Mouse (Mus musculus) liver, adult 2 months (tissue): ENCODE data around the gene Gm20708.

Experiments
- CTCF ChIP-seq: fragments of 200-500 bp; IDR thresholded peaks from 2 replicates; pipeline ENCODE4 v1.5.1; 2011; ENCODE audit warnings: low read depth, low read length, control low read depth
- POLR2A ChIP-seq: fragments of 200-500 bp; IDR thresholded peaks from 2 replicates; pipeline ENCODE4 v1.6.1; 2011; ENCODE audit warnings: low read length, control low read depth; ENCODE audit not compliant: insufficient read depth; ENCODE audit errors: extremely low read depth

DNA sequence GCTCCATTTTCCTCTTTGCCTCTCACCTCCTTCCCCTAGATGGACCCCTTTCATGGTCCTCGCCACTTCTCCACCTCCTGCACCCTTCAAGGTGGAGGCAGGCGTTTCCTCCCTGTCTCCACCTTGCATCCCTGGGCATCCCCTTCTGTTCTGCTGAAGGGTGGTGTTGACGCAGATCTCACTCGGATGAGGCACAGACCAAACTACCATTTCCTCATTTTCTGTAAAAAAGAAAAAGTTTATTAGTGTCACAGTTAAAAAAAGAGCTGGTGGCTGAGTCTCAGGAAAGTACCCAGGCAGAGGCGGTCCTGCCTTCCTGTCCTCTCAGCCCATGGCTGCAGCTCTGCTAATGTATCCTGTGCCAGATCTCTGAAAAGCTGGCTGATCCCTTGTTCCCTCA is 10.3 kb upstream of the Gm20708 start:
- no peak for TF ChIP-seq POLR2A
- TF ChIP-seq CTCF, result no peak
